Mouse (Mus musculus) midbrain, postnatal 0 days (tissue): ENCODE data around the gene Kat7. TPM values are rescaled to one million over a fixed set of nuclear protein-coding genes. Genes with fewer than 3 reads are reported as not detected.

Experiments
- ATAC-seq: fragments of 200-750 bp; cut with Nextera tagmentation; 2 replicates; pipeline ENCODE4 v1.8.0; 2017; ENCODE audit warnings: moderate number of reproducible peaks, mild to moderate bottlenecking, moderate TSS enrichment, moderate library complexity; ENCODE audit not compliant: low FRiP score
- DNase-seq: peaks from one replicate; pipeline ENCODE4 v3.0.0-alpha.2; 2015; ENCODE audit warnings: low spot score
- H3K27ac ChIP-seq: fragments of 300-500 bp; sonication (generic); 2 replicates; pipeline ENCODE4 v1.5.1; 2014; ENCODE audit warnings: low read depth, mild to moderate bottlenecking, low read length, mixed read lengths
- H3K27me3 ChIP-seq: fragments of 300-500 bp; sonication (generic); 2 replicates; pipeline ENCODE4 v1.6.1; 2014; ENCODE audit warnings: low read length, control low read depth, mixed read lengths; ENCODE audit not compliant: insufficient read depth
- H3K36me3 ChIP-seq: fragments of 300-500 bp; sonication (generic); 2 replicates; pipeline ENCODE4 v1.6.1; 2014; ENCODE audit warnings: low read length, control low read depth, mixed read lengths; ENCODE audit not compliant: insufficient read depth
- H3K4me1 ChIP-seq: fragments of 300-500 bp; sonication (generic); 2 replicates; pipeline ENCODE4 v1.6.1; 2014; ENCODE audit warnings: mild to moderate bottlenecking, control low read depth, antibody characterized with exemption, low read length, mixed read lengths; ENCODE audit not compliant: insufficient read depth
- H3K4me2 ChIP-seq: fragments of 300-500 bp; sonication (generic); 2 replicates; pipeline ENCODE4 v1.6.1; 2014; ENCODE audit warnings: low read depth, mild to moderate bottlenecking, low read length, mixed read lengths; ENCODE audit not compliant: poor library complexity, severe bottlenecking
- H3K4me3 ChIP-seq: fragments of 300-500 bp; sonication (generic); 2 replicates; pipeline ENCODE4 v1.5.1; 2014; ENCODE audit warnings: low read depth, mild to moderate bottlenecking, low read length, moderate library complexity
- H3K9ac ChIP-seq: fragments of 300-500 bp; sonication (generic); replicated peaks from 2 replicates; pipeline ENCODE4 v1.6.1; 2014; ENCODE audit warnings: mild to moderate bottlenecking, low read length, moderate library complexity, mixed read lengths; ENCODE audit not compliant: poor library complexity, severe bottlenecking
- H3K9me3 ChIP-seq: fragments of 300-500 bp; sonication (generic); 2 replicates; pipeline ENCODE4 v1.6.1; 2016; ENCODE audit warnings: low read length, control low read depth
- CTCF ChIP-seq: IDR thresholded peaks from 2 replicates; pipeline ENCODE4 v1.5.1; 2016; ENCODE audit warnings: antibody characterized with exemption, mild to moderate bottlenecking
- WGBS: fragments of 180-500 bp; shearing (Covaris S2); extraction: QIAGEN DNeasy Blood & Tissue Kit; methylation state at CpG from one replicate; pipeline ENCODE4 v1.1.7; 2014; 5-methylcytosine and 5-hydroxymethylcytosine counted together
- polyA plus RNA-seq: library from polyadenylated mRNA; unstranded; fragments of >200 nt; fragmentation: Nextera tagmentation; extraction: Ambion mirVana; gene quantifications from 2 replicates; pipeline ENCODE4 v1.2.1, GENCODE M21; 2015
- total RNA-seq: library from RNA; depleted of rRNA; stranded (reverse); fragments of >200 nt; gene quantifications from 2 replicates; pipeline ENCODE4 v1.2.3, GENCODE M21; 2014

Kat7 gene
- total and polyA plus RNA-seq, 2 experiments from 2014 or later, result 72.5 to 72.7 TPM

- Histone ChIP-seq H3K9me3 (no peaks in the 10 kb centered on the region), H3K4me3 (peak overlapping the region; percentile 85), H3K27me3 (0 out of 2 replicates have a peak, but pooled peaks cover 8% of the 10 kb centered on the region), H3K9ac (peak overlapping the region; percentile 50), H3K36me3 (no peaks in the 10 kb centered on the region), H3K27ac (no peak overlapping the region), H3K4me2 (peak overlapping the region; percentile 99), H3K4me1 (no peaks in the 10 kb centered on the region)
- no peak for TF ChIP-seq CTCF
- ATAC-seq (peak; percentile 68), DNase-seq (peak; percentile 23)
- WGBS, result under 1% methylated on average over 39 of the region's 50 CpGs
These were observed 27.2 kb upstream of the Kat7 start for GRCm38 (mm10) chr11:95337129-95337813.

- Histone ChIP-seq H3K4me2 (peak within 1 kb of the TSS; percentile 99), H3K27me3 (0 out of 2 replicates have a peak, but pooled peaks cover 8% of the 10 kb centered on the region), H3K4me1 (no peaks in the 10 kb centered on the region), H3K27ac (no peak within 1 kb of the TSS), H3K4me3 (peak within 1 kb of the TSS; percentile 85), H3K9me3 (no peaks in the 10 kb centered on the region), H3K9ac (peak within 1 kb of the TSS; percentile 50), H3K36me3 (no peaks in the 10 kb centered on the region)
- TF ChIP-seq CTCF, result peak; percentile 47
- DNase-seq (peak; percentile 96), ATAC-seq (peak; percentile 98)
- under 1% methylated on average over 19 of the region's 27 CpGs for WGBS
These were observed 26.6 kb upstream of the Kat7 start, which contains the start of gene Fam117a for GRCm38 (mm10) chr11:95336568-95337128. TSS of gene Fam117a (plus strand) at chr11:95337018.

GRCm38 (mm10) chr11:95334448-95335060, 24.5 kb upstream of the Kat7 start:
- no peak overlapping the region for H3K9ac ChIP-seq
- H3K4me3 ChIP-seq, result no peak overlapping the region
- TF ChIP-seq CTCF, result no peak
- H3K4me1 ChIP-seq, result no peaks in the 10 kb centered on the region
- H3K27me3 ChIP-seq, result 0 out of 2 replicates have a peak, but pooled peaks cover 8% of the 10 kb centered on the region
- DNase-seq, result no peak
- H3K36me3 ChIP-seq, result no peaks in the 10 kb centered on the region
- no peak overlapping the region for H3K4me2 ChIP-seq
- no peaks in the 10 kb centered on the region for H3K9me3 ChIP-seq
- 69% methylated on average over 5 of the region's 5 CpGs for WGBS
- ATAC-seq, result no peak
- H3K27ac ChIP-seq, result no peak overlapping the region

- ATAC-seq, result no peak
- Histone ChIP-seq H3K4me3 (no peak overlapping the region), H3K4me2 (no peak overlapping the region), H3K4me1 (no peaks in the 10 kb centered on the region), H3K9ac (no peak overlapping the region), H3K36me3 (no peaks in the 10 kb centered on the region), H3K9me3 (no peaks in the 10 kb centered on the region), H3K27me3 (0 out of 2 replicates have a peak, but pooled peaks cover 8% of the 10 kb centered on the region), H3K27ac (no peak overlapping the region)
- DNase-seq, result no peak
- no peak for TF ChIP-seq CTCF
- 83% methylated on average over 9 of the region's 9 CpGs for WGBS
These were observed 23.8 kb upstream of the Kat7 start for GRCm38 (mm10) chr11:95333805-95334204.

- Histone ChIP-seq H3K27ac (no peak overlapping the region), H3K4me3 (no peak overlapping the region), H3K4me2 (no peak overlapping the region), H3K9me3 (no peaks in the 10 kb centered on the region), H3K4me1 (no peaks in the 10 kb centered on the region), H3K27me3 (0 out of 2 replicates have a peak, but pooled peaks cover 5% of the 10 kb centered on the region), H3K36me3 (no peaks in the 10 kb centered on the region), H3K9ac (no peak overlapping the region)
- 55% methylated on average over 4 of the region's 4 CpGs for whole genome bisulfite sequencing
- TF ChIP-seq CTCF, result no peak
- DNase-seq, result no peak
- ATAC-seq, result no peak
These were observed 23.2 kb upstream of the Kat7 start for GRCm38 (mm10) chr11:95333209-95333608.

- TF ChIP-seq CTCF, result no peak
- Histone ChIP-seq H3K4me1 (no peaks in the 10 kb centered on the region), H3K36me3 (no peaks in the 10 kb centered on the region), H3K4me3 (no peak overlapping the region), H3K9ac (no peak overlapping the region), H3K9me3 (no peaks in the 10 kb centered on the region), H3K4me2 (no peak overlapping the region), H3K27ac (no peak overlapping the region), H3K27me3 (0 out of 2 replicates have a peak, but pooled peaks cover 5% of the 10 kb centered on the region)
- ATAC-seq, result no peak
- 76% methylated on average over 1 of the region's 1 CpGs for WGBS
- DNase-seq, result no peak
These were observed 20.6 kb upstream of the Kat7 start for GRCm38 (mm10) chr11:95330662-95331061.
